Mouse (Mus musculus) midbrain, embryonic 14.5 days (tissue): ENCODE data around the gene Washc4. TPM values are rescaled to one million over a fixed set of nuclear protein-coding genes. Genes with fewer than 3 reads are reported as not detected.

Source experiments
- ATAC-seq: fragments of 200-750 bp; cut with Nextera tagmentation; 2 replicates; pipeline ENCODE4 v1.8.0; 2017; ENCODE audit warnings: moderate number of reproducible peaks, moderate library complexity; ENCODE audit not compliant: low FRiP score, low TSS enrichment
- DNase-seq: peaks from one replicate; pipeline ENCODE4 v3.0.0-alpha.2; 2015
- H3K27ac ChIP-seq: fragments of 300-500 bp; sonication (generic); replicated peaks from 2 replicates; pipeline ENCODE4 v1.5.1; 2014; ENCODE audit warnings: mild to moderate bottlenecking, low read depth, low read length, moderate library complexity
- H3K27me3 ChIP-seq: fragments of 300-500 bp; sonication (generic); 2 replicates; pipeline ENCODE4 v1.6.1; 2014; ENCODE audit warnings: low read length, control low read depth, mixed read lengths; ENCODE audit not compliant: control insufficient read depth, insufficient read depth
- H3K36me3 ChIP-seq: fragments of 300-500 bp; sonication (generic); 2 replicates; pipeline ENCODE4 v1.6.1; 2014; ENCODE audit warnings: low read length, control low read depth; ENCODE audit not compliant: control insufficient read depth, insufficient read depth
- H3K4me1 ChIP-seq: fragments of 300-500 bp; sonication (generic); 2 replicates; pipeline ENCODE4 v1.6.1; 2014; ENCODE audit warnings: mild to moderate bottlenecking, antibody characterized with exemption, low read length, control low read depth; ENCODE audit not compliant: control insufficient read depth, insufficient read depth
- H3K4me2 ChIP-seq: fragments of 300-500 bp; sonication (generic); 2 replicates; pipeline ENCODE4 v1.6.1; 2014; ENCODE audit warnings: mild to moderate bottlenecking, low read length, moderate library complexity
- H3K4me3 ChIP-seq: fragments of 300-500 bp; sonication (generic); replicated peaks from 2 replicates; pipeline ENCODE4 v1.5.1; 2014; ENCODE audit warnings: low read depth, low read length
- H3K9ac ChIP-seq: fragments of 300-500 bp; sonication (generic); replicated peaks from 2 replicates; pipeline ENCODE4 v1.6.1; 2014; ENCODE audit warnings: mild to moderate bottlenecking, low read length, moderate library complexity
- H3K9me3 ChIP-seq: fragments of 300-500 bp; sonication (generic); 2 replicates; pipeline ENCODE4 v1.6.1; 2016; ENCODE audit warnings: low read length, control low read depth, mixed read lengths; ENCODE audit not compliant: control insufficient read depth
- WGBS: fragments of 180-500 bp; shearing (Covaris S2); extraction: QIAGEN DNeasy Blood & Tissue Kit; methylation state at CpG from one replicate; pipeline ENCODE4 v1.1.7; 2014; 5-methylcytosine and 5-hydroxymethylcytosine counted together
- polyA plus RNA-seq: library from polyadenylated mRNA; unstranded; fragments of >200 nt; fragmentation: Nextera tagmentation; extraction: Ambion mirVana; gene quantifications from 2 replicates; pipeline ENCODE4 v1.2.1, GENCODE M21; 2014

Gene Washc4
- polyA plus RNA-seq, 1 experiment from 2014 or later = 35.0 TPM

- H3K9ac ChIP-seq = no peak overlapping the region
- H3K9me3 ChIP-seq = no peaks in the 10 kb centered on the region
- DNase-seq (no peak), ATAC-seq (no peak)
- 86% methylated on average over 2 of the region's 2 CpGs for WGBS
- no peaks in the 10 kb centered on the region for H3K27me3 ChIP-seq
- H3K27ac ChIP-seq = no peak overlapping the region
- peaks cover 9% of the 10 kb centered on the region; the same call in 1 of the 2 replicates for H3K4me1 ChIP-seq
- H3K4me3 ChIP-seq = no peak overlapping the region
- H3K36me3 ChIP-seq = peaks cover 15% of the 10 kb centered on the region; the same call in 1 of the 2 replicates
- H3K4me2 ChIP-seq = no peak overlapping the region
Observed at GRCm38 (mm10) chr10:83636191-83636590, 92.6 kb downstream of the Washc4 start.

- ATAC-seq = no peak
- 59% methylated on average over 6 of the region's 6 CpGs for WGBS
- DNase-seq = peak; percentile 27
- Histone ChIP-seq H3K4me1 (peaks cover 9% of the 10 kb centered on the region; the same call in 1 of the 2 replicates), H3K36me3 (0 out of 2 replicates have a peak, but pooled peaks cover 11% of the 10 kb centered on the region), H3K4me3 (no peak overlapping the region), H3K9ac (no peak overlapping the region), H3K9me3 (no peaks in the 10 kb centered on the region), H3K27me3 (no peaks in the 10 kb centered on the region), H3K4me2 (no peak overlapping the region), H3K27ac (no peak overlapping the region)
Observed at GRCm38 (mm10) chr10:83637295-83637694, 93.7 kb downstream of the Washc4 start.

DNA sequence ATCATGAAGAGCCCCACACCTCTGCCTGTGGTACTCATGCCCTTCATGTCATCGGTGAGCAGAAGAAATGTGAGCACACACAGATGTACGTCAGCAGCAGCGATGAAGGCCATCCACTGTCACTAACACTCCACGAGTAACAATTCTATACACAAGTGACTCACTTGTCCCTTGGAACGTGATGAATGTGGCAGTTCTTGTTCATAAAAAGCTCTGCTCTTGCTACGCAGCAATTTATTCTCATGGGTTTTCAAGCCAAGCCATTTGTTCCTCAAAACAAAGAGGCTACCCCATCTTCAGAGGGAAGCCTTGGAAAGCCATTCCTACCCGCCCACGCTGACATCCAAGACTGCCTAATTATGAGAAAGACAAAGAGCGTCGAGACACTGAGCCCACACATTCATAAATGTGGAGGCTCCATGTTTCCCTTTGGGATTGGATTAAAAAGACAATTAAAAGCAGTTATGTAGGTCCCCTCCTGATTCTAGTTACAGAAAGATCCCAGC lies 96.4 kb downstream of the Washc4 start:
- H3K9ac ChIP-seq = no peak overlapping the region
- no peak for DNase-seq
- no peak overlapping the region for H3K4me3 ChIP-seq
- 0 out of 2 replicates have a peak, but pooled peaks cover 11% of the 10 kb centered on the region for H3K36me3 ChIP-seq
- 75% methylated on average over 10 of the region's 10 CpGs for WGBS
- ATAC-seq = no peak
- no peaks in the 10 kb centered on the region for H3K9me3 ChIP-seq
- H3K4me2 ChIP-seq = no peak overlapping the region
- no peak overlapping the region for H3K27ac ChIP-seq
- H3K27me3 ChIP-seq = no peaks in the 10 kb centered on the region
- peaks cover 5% of the 10 kb centered on the region for H3K4me1 ChIP-seq

DNA sequence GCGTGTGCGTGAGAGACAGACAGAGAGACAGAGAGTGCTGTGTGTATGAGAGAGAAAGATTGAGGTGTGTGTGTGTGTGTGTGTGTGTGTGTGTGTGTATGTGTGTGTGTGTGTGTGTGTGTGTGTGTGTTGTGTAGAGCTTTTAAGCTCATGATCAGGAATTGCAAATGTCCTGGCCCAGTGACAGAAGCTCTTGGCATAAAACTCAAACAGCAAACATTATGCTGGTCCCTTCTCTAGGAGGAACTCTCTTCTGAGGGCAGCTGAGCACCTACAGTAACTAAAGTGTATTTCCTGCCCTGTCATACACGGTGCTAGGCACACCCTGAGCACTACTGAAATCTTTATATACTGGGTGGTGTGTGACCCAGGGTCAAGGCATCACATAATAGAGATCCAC lies 98.1 kb downstream of the Washc4 start:
- H3K9me3 ChIP-seq = no peaks in the 10 kb centered on the region
- H3K27me3 ChIP-seq = no peaks in the 10 kb centered on the region
- H3K9ac ChIP-seq = no peak overlapping the region
- peaks cover 12% of the 10 kb centered on the region for H3K4me1 ChIP-seq
- DNase-seq (peak; percentile 17), ATAC-seq (no peak)
- H3K36me3 ChIP-seq = 0 out of 2 replicates have a peak, but pooled peaks cover 11% of the 10 kb centered on the region
- no peak overlapping the region for H3K27ac ChIP-seq
- H3K4me3 ChIP-seq = no peak overlapping the region
- H3K4me2 ChIP-seq = no peak overlapping the region
- 88% methylated on average over 3 of the region's 3 CpGs for WGBS

DNA sequence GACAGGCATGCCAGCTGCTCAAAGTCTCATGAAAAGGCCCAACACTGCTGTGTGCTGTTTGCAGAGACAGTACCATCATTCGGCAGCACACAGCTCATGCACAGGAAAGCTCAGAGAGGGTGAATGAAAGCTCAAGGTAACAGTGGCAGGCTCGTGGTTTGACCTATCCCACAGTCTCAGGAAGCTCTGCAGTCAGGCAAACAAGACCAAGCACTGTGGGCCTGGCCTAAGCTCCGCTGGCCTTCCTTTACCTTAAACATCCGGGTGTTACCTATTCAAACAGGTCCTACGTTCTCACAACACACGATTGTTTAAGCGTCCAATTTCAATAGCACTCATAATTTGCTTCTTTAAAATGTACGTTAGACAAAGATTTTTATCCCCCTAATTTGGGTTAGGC lies 100.6 kb downstream of the Washc4 start:
- H3K9ac ChIP-seq = 0 out of 2 replicates have a peak overlapping the region, but pooled peaks have one; percentile 10

GRCm38 (mm10) chr10:83644865-83645715 lies 101.5 kb downstream of the Washc4 start:
- Histone ChIP-seq H3K9ac (peak overlapping the region; percentile 9; the same call in 1 of the 2 replicates), H3K36me3 (0 out of 2 replicates have a peak, but pooled peaks cover 1% of the 10 kb centered on the region), H3K4me3 (no peak overlapping the region), H3K4me1 (peaks cover 23% of the 10 kb centered on the region), H3K27me3 (no peaks in the 10 kb centered on the region), H3K9me3 (no peaks in the 10 kb centered on the region), H3K4me2 (peak overlapping the region; percentile 19; the same call in 1 of the 2 replicates), H3K27ac (0 out of 2 replicates have a peak overlapping the region, but pooled peaks have one; percentile 28)
- ATAC-seq (no peak), DNase-seq (peak; percentile 17)
- 67% methylated on average over 16 of the region's 16 CpGs for WGBS

More for the DNA sequence above, 100.6 kb downstream of the Washc4 start:
- Histone ChIP-seq H3K9me3 (no peaks in the 10 kb centered on the region), H3K4me3 (no peak overlapping the region), H3K27ac (no peak overlapping the region), H3K27me3 (no peaks in the 10 kb centered on the region), H3K4me2 (no peak overlapping the region), H3K4me1 (peaks cover 23% of the 10 kb centered on the region), H3K36me3 (0 out of 2 replicates have a peak, but pooled peaks cover 8% of the 10 kb centered on the region)
- ATAC-seq = no peak
- 86% methylated on average over 8 of the region's 8 CpGs for WGBS
- no peak for DNase-seq

GRCm38 (mm10) chr10:83645716-83645990 lies 102.1 kb downstream of the Washc4 start:
- Histone ChIP-seq H3K9me3 (no peaks in the 10 kb centered on the region), H3K4me2 (no peak overlapping the region), H3K9ac (no peak overlapping the region), H3K36me3 (no peaks in the 10 kb centered on the region), H3K4me3 (no peak overlapping the region), H3K27me3 (no peaks in the 10 kb centered on the region), H3K4me1 (peaks cover 23% of the 10 kb centered on the region), H3K27ac (no peak overlapping the region)
- WGBS = 86% methylated on average over 3 of the region's 3 CpGs
- DNase-seq (no peak), ATAC-seq (no peak)
